Mouse (Mus musculus): Measurements from ENCODE around the gene Stxbp1. TPM values are rescaled to one million over a fixed set of nuclear protein-coding genes. Genes with fewer than 3 reads are reported as not detected.

The Stxbp1 gene
- polyA plus RNA-seq, 1 experiment, result 7.0 TPM

GRCm38 (mm10) chr2:32816497-32816896 is 30.5 kb downstream of the Stxbp1 start:
- no peak overlapping the region for H3K27ac ChIP-seq (ENCODE audit: insufficient read depth, low read depth, low read length)
- H3K27me3 ChIP-seq (ENCODE audit: control insufficient read depth, insufficient read depth, low read length), result no peaks in the 10 kb centered on the region
- H3K4me1 ChIP-seq (ENCODE audit: control insufficient read depth, insufficient read depth, insufficient read length, low read length), result no peaks in the 10 kb centered on the region
- H3K4me3 ChIP-seq (ENCODE audit: low read depth, low read length), result no peak overlapping the region
- 97% methylated on average over 2 of the region's 2 CpGs for WGBS
- no peaks in the 10 kb centered on the region for H3K36me3 ChIP-seq (ENCODE audit: control insufficient read depth, insufficient read depth, low read length)
- no peak for TF ChIP-seq CTCF (IDR thresholded peaks at IDR 0.05; ENCODE audit: extremely low read depth, insufficient read length, insufficient replicate concordance, low read depth, low read length)
- no peak for TF ChIP-seq POLR2A (IDR thresholded peaks at IDR 0.05; ENCODE audit: low read depth, low read length)

DNA sequence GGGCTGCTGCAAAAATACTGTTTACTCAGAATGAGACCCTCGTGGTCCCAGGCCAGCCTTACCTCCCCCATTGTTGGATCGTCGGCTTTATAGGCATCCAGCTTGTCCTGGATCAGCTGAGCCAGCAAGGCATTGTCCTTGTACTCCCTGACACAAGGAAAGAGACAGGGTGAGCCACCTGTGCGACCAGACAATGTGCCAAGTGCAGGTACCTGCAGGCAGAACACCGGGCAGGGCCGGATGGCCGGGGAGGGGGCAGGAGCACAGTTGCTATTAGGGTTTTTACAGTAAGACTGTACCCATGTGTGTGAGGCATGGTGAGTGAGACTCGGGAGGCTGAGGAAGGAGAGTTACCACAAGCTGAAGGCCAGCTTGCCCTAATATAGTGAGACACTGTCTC is 35.1 kb downstream of the Stxbp1 start:
- Histone ChIP-seq H3K4me1 (ENCODE audit: control insufficient read depth, insufficient read depth, insufficient read length, low read length) (peaks cover 8% of the 10 kb centered on the region), H3K27ac (ENCODE audit: insufficient read depth, low read depth, low read length) (no peak overlapping the region), H3K27me3 (ENCODE audit: control insufficient read depth, insufficient read depth, low read length) (no peaks in the 10 kb centered on the region), H3K4me3 (ENCODE audit: low read depth, low read length) (no peak overlapping the region), H3K36me3 (ENCODE audit: control insufficient read depth, insufficient read depth, low read length) (no peaks in the 10 kb centered on the region)
- WGBS, result 81% methylated on average over 8 of the region's 8 CpGs
- no peak for TF ChIP-seq POLR2A (IDR thresholded peaks at IDR 0.05; ENCODE audit: low read depth, low read length)
- no peak for TF ChIP-seq CTCF (IDR thresholded peaks at IDR 0.05; ENCODE audit: extremely low read depth, insufficient read length, insufficient replicate concordance, low read depth, low read length)

- Histone ChIP-seq H3K36me3 (ENCODE audit: control insufficient read depth, insufficient read depth, low read length) (no peaks in the 10 kb centered on the region), H3K27me3 (ENCODE audit: control insufficient read depth, insufficient read depth, low read length) (no peaks in the 10 kb centered on the region), H3K4me3 (ENCODE audit: low read depth, low read length) (no peak overlapping the region), H3K4me1 (ENCODE audit: control insufficient read depth, insufficient read depth, insufficient read length, low read length) (peaks cover 8% of the 10 kb centered on the region), H3K27ac (ENCODE audit: insufficient read depth, low read depth, low read length) (no peak overlapping the region)
- 43% methylated on average over 14 of the region's 14 CpGs for WGBS
- no peak for TF ChIP-seq CTCF (IDR thresholded peaks at IDR 0.05; ENCODE audit: extremely low read depth, insufficient read length, insufficient replicate concordance, low read depth, low read length)
- no peak for TF ChIP-seq POLR2A (IDR thresholded peaks at IDR 0.05; ENCODE audit: low read depth, low read length)
Observed at GRCm38 (mm10) chr2:32808816-32809566, 38.1 kb downstream of the Stxbp1 start.

GRCm38 (mm10) chr2:32798251-32798962 is 48.6 kb downstream of the Stxbp1 start:
- TF ChIP-seq CTCF (IDR thresholded peaks at IDR 0.05; ENCODE audit: extremely low read depth, insufficient read length, insufficient replicate concordance, low read depth, low read length) (no peak), POLR2A (IDR thresholded peaks at IDR 0.05; ENCODE audit: low read depth, low read length) (no peak)
- H3K36me3 ChIP-seq (ENCODE audit: control insufficient read depth, insufficient read depth, low read length), result no peaks in the 10 kb centered on the region
- H3K27ac ChIP-seq (ENCODE audit: insufficient read depth, low read depth, low read length), result no peak overlapping the region
- no peaks in the 10 kb centered on the region for H3K27me3 ChIP-seq (ENCODE audit: control insufficient read depth, insufficient read depth, low read length)
- 70% methylated on average over 10 of the region's 10 CpGs for WGBS
- H3K4me3 ChIP-seq (ENCODE audit: low read depth, low read length), result no peak overlapping the region
- H3K4me1 ChIP-seq (ENCODE audit: control insufficient read depth, insufficient read depth, insufficient read length, low read length), result peaks cover 2% of the 10 kb centered on the region; the same call in 1 of the 2 replicates

DNA sequence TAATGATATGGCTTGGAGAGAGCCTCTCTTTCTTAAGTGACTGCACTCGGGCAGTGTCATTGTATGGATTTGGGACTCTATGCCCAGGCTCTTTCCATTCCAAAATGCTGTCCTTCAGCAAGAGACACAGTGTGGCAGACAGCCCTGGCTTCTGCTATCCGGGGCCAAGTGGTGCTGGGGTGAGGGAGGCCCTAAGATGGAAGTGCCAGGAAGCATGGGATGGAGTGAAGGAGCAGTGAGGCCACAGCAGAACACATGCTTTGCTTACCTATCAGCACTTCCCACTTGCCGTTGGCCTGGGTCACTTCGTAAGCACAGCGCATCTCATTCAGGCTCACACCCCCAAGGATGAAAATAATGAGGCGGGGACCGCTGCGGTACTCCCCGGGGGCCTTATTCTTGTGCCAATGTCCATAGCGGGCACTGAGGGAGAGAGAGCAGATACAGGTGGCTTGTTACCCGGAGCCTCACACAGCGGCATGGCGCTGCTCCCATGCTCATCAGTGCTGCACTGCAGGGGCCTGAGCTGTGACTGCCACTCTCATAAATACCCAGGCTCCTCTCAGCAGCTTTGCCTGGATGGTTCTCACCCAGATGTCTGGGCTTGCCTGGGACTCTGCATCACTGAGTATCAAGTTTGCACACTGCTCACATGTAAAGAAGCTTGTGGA is 51.2 kb downstream of the Stxbp1 start:
- 85% methylated on average over 13 of the region's 13 CpGs for WGBS
- Histone ChIP-seq H3K27me3 (ENCODE audit: control insufficient read depth, insufficient read depth, low read length) (no peaks in the 10 kb centered on the region), H3K36me3 (ENCODE audit: control insufficient read depth, insufficient read depth, low read length) (no peaks in the 10 kb centered on the region), H3K27ac (ENCODE audit: insufficient read depth, low read depth, low read length) (no peak overlapping the region), H3K4me3 (ENCODE audit: low read depth, low read length) (no peak overlapping the region), H3K4me1 (ENCODE audit: control insufficient read depth, insufficient read depth, insufficient read length, low read length) (peaks cover 2% of the 10 kb centered on the region; the same call in 1 of the 2 replicates)
- TF ChIP-seq CTCF (IDR thresholded peaks at IDR 0.05; ENCODE audit: extremely low read depth, insufficient read length, insufficient replicate concordance, low read depth, low read length) (no peak), POLR2A (IDR thresholded peaks at IDR 0.05; ENCODE audit: low read depth, low read length) (no peak)

- Histone ChIP-seq H3K36me3 (ENCODE audit: control insufficient read depth, insufficient read depth, low read length) (no peaks in the 10 kb centered on the region), H3K27me3 (ENCODE audit: control insufficient read depth, insufficient read depth, low read length) (no peaks in the 10 kb centered on the region), H3K27ac (ENCODE audit: insufficient read depth, low read depth, low read length) (no peak overlapping the region), H3K4me1 (ENCODE audit: control insufficient read depth, insufficient read depth, insufficient read length, low read length) (peaks cover 2% of the 10 kb centered on the region; the same call in 1 of the 2 replicates), H3K4me3 (ENCODE audit: low read depth, low read length) (no peak overlapping the region)
- TF ChIP-seq CTCF (IDR thresholded peaks at IDR 0.05; ENCODE audit: extremely low read depth, insufficient read length, insufficient replicate concordance, low read depth, low read length) (no peak), POLR2A (IDR thresholded peaks at IDR 0.05; ENCODE audit: low read depth, low read length) (no peak)
- WGBS, result 62% methylated on average over 6 of the region's 6 CpGs
Observed at GRCm38 (mm10) chr2:32791297-32791696, 55.7 kb downstream of the Stxbp1 start.

DNA sequence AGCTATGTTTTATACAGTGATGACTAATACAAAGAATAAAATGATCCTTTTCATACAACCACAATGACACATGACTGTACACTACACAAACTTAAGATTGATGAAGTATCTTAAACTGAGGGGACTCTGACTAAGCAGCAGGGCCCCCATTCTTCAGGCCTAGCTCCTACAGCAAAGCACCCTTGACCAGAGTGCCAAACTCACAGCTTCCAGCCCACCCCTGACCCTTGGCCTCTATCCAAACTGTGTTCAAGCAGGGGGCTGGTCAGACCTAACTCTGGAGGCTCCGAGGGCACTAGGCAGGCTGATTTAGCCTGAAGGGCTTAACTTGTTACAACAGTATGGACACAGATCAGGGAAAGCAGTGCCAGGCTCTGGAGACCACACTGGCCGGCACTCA is 58.5 kb downstream of the Stxbp1 start:
- H3K4me3 ChIP-seq (ENCODE audit: low read depth, low read length), result no peak overlapping the region
- no peaks in the 10 kb centered on the region for H3K36me3 ChIP-seq (ENCODE audit: control insufficient read depth, insufficient read depth, low read length)
- 79% methylated on average over 2 of the region's 2 CpGs for WGBS
- no peak for TF ChIP-seq CTCF (IDR thresholded peaks at IDR 0.05; ENCODE audit: extremely low read depth, insufficient read length, insufficient replicate concordance, low read depth, low read length)
- TF ChIP-seq POLR2A (IDR thresholded peaks at IDR 0.05; ENCODE audit: low read depth, low read length), result no peak
- H3K27me3 ChIP-seq (ENCODE audit: control insufficient read depth, insufficient read depth, low read length), result no peaks in the 10 kb centered on the region
- no peak overlapping the region for H3K27ac ChIP-seq (ENCODE audit: insufficient read depth, low read depth, low read length)
- H3K4me1 ChIP-seq (ENCODE audit: control insufficient read depth, insufficient read depth, insufficient read length, low read length), result peaks cover 2% of the 10 kb centered on the region; the same call in 1 of the 2 replicates
